Mouse (Mus musculus): ENCODE measurements around the gene Zfhx3. TPM values are rescaled to one million over a fixed set of nuclear protein-coding genes. Genes with fewer than 3 reads are reported as not detected.

Zfhx3 gene
- total RNA-seq, 2 experiments from 2014 or later = 4.2 to 5.5 TPM

GRCm38 (mm10) chr8:108086913-108087312 is 144.5 kb downstream of the Zfhx3 start:
- no peak for DNase-seq (ENCODE audit: low spot score in 2 of 2)

GRCm38 (mm10) chr8:108089632-108090031 is 147.2 kb downstream of the Zfhx3 start:
- DNase-seq (ENCODE audit: low spot score in 2 of 2) = no peak

- DNase-seq (ENCODE audit: low spot score in 2 of 2) = no peak
These were observed 156.2 kb downstream of the Zfhx3 start for GRCm38 (mm10) chr8:108098598-108098997.

GRCm38 (mm10) chr8:108101131-108101530 is 158.7 kb downstream of the Zfhx3 start:
- peak; percentile 15 to 56 for DNase-seq (ENCODE audit: low spot score in 2 of 2)

- DNase-seq (ENCODE audit: low spot score in 2 of 2) = peak in 1 of 2 experiments; percentile 8
These were observed 159.8 kb downstream of the Zfhx3 start for GRCm38 (mm10) chr8:108101978-108102865.

- DNase-seq (ENCODE audit: low spot score in 2 of 2) = no peak
These were observed 162.1 kb downstream of the Zfhx3 start for GRCm38 (mm10) chr8:108104471-108105098.

- no peak for DNase-seq (ENCODE audit: low spot score in 2 of 2)
These were observed 182.6 kb downstream of the Zfhx3 start for GRCm38 (mm10) chr8:108125053-108125452.

- no peak for DNase-seq (ENCODE audit: low spot score in 2 of 2)
These were observed 183.0 kb downstream of the Zfhx3 start for GRCm38 (mm10) chr8:108125491-108125890.

- no peak for DNase-seq (ENCODE audit: low spot score in 2 of 2)
These were observed 204.1 kb downstream of the Zfhx3 start for GRCm38 (mm10) chr8:108146536-108146935.

- no peak for DNase-seq (ENCODE audit: low spot score in 2 of 2)
These were observed 206.3 kb downstream of the Zfhx3 start for GRCm38 (mm10) chr8:108148599-108149249.

GRCm38 (mm10) chr8:108170804-108171203 is 228.4 kb downstream of the Zfhx3 start:
- no peak for DNase-seq (ENCODE audit: low spot score in 2 of 2)

GRCm38 (mm10) chr8:108183296-108183695 is 240.9 kb downstream of the Zfhx3 start:
- no peak for DNase-seq (ENCODE audit: low spot score in 2 of 2)

GRCm38 (mm10) chr8:108183948-108184347 is 241.5 kb downstream of the Zfhx3 start:
- no peak for DNase-seq (ENCODE audit: low spot score in 2 of 2)

- no peak for DNase-seq (ENCODE audit: low spot score in 2 of 2)
These were observed 243.8 kb downstream of the Zfhx3 start for GRCm38 (mm10) chr8:108186289-108186688.

- no peak for DNase-seq (ENCODE audit: low spot score in 2 of 2)
These were observed 245.6 kb downstream of the Zfhx3 start for GRCm38 (mm10) chr8:108188044-108188443.

GRCm38 (mm10) chr8:108194571-108194970 is 252.1 kb downstream of the Zfhx3 start:
- no peak for DNase-seq (ENCODE audit: low spot score in 2 of 2)

- DNase-seq (ENCODE audit: low spot score in 2 of 2) = no peak
These were observed 272.6 kb downstream of the Zfhx3 start for GRCm38 (mm10) chr8:108215026-108215425.

GRCm38 (mm10) chr8:108218171-108218840 is 275.9 kb downstream of the Zfhx3 start:
- DNase-seq (ENCODE audit: low spot score in 2 of 2) = no peak

- DNase-seq (ENCODE audit: low spot score in 2 of 2) = no peak
These were observed 278.1 kb downstream of the Zfhx3 start for GRCm38 (mm10) chr8:108220511-108220910.

- DNase-seq (ENCODE audit: low spot score in 2 of 2) = no peak
These were observed 279.6 kb downstream of the Zfhx3 start for GRCm38 (mm10) chr8:108222091-108222490.

GRCm38 (mm10) chr8:108232326-108232725 is 289.9 kb downstream of the Zfhx3 start:
- DNase-seq (ENCODE audit: low spot score in 2 of 2) = no peak
